Mouse (Mus musculus): ENCODE measurements around the gene Cnksr1. TPM values are rescaled to one million over a fixed set of nuclear protein-coding genes. Genes with fewer than 3 reads are reported as not detected.
A peak's percentile ranks its signal among the peaks of the same experiment; 100 is the strongest.

Cnksr1 gene
- polyA plus RNA-seq, 1 experiment = 0.35 TPM

DNA sequence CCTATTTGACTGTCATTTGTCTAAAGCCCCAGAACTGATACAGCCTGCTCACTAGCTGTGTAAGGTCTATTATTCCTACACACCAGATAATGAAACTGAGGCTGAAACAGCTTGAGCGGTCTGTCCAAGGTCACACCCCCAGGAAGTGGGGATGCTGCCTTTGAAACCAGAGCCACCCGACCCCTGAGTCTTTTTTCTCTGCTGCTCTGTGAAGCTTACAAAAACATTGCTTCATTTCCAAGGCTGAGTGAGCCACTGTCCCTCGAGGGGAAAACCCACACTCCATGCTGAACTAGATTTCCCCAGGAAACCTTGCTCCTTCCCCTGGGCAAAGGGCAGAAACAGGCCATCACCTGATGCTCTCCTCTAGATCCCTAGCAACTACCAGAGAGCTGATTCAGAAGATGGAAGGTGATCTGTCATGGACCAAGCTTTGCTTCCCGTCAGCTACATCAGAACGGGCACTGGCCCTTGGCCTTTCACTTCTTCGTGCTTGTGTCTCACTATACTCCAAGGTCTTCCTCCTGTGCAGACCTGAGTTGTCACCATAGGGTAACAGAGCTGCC lies 31.6 kb downstream of the Cnksr1 start:
- TF ChIP-seq POLR2A (IDR thresholded peaks at IDR 0.05; ENCODE audit: extremely low read depth, insufficient read depth, low read length) (no peak), CTCF (IDR thresholded peaks at IDR 0.05; ENCODE audit: extremely low read depth, insufficient read depth, low read length) (no peak)
- H3K4me3 ChIP-seq (ENCODE audit: insufficient read depth, low read length) = no peak overlapping the region
- H3K4me1 ChIP-seq (ENCODE audit: control insufficient read depth, insufficient read depth, low read length) = no peaks in the 10 kb centered on the region
- no peak overlapping the region for H3K27ac ChIP-seq (ENCODE audit: insufficient read depth, low read length)

DNA sequence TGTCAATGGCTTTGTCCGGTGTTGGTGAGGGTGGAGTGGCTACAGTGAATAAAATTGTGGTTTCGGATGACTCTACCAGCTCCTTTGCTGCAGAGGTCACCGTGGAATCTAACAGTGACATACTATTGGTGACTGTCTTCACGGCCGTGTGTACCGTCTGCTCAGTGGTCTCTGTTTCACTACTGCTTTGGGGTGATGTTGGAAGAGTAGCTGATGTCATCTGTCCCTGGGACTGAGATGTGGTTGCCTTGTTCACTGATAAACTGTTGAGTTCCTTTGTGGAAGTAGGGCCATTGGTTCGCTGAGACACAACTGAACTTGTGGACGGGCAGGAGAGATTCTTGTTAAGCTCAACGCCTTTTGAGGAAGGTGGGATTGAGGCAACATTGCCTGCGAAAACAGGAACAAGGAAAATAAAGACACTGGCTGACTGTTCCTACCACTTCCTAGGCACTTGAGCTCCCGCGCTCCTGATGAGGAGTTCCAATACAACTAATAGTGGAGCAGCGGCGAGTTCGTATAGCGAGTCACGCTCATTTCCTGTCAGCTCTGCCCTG lies 34.8 kb downstream of the Cnksr1 start:
- Histone ChIP-seq H3K27ac (ENCODE audit: insufficient read depth, low read length) (no peak overlapping the region), H3K4me1 (ENCODE audit: control insufficient read depth, insufficient read depth, low read length) (no peaks in the 10 kb centered on the region), H3K4me3 (ENCODE audit: insufficient read depth, low read length) (no peak overlapping the region)
- TF ChIP-seq POLR2A (IDR thresholded peaks at IDR 0.05; ENCODE audit: extremely low read depth, insufficient read depth, low read length) (no peak), CTCF (IDR thresholded peaks at IDR 0.05; ENCODE audit: extremely low read depth, insufficient read depth, low read length) (no peak)

DNA sequence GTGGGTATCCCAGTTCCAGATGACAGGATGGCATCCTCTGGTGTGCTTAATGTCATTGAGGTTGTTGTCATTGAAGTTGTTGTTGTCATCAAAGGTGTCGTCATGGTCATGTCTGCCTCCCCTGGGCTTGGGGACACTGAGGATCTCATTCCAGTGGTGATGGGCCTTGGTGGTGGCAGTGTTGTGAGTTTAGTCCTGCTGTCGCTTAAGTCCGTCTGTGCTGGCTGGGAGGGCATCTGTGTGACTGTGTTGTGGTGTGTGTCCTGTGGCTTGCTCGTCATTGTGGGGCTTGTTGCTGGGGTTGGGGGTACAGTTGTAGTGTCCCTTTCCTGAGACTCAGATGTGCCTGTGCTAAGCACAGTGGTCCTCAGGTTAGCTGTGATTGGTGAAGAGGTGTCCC lies 35.3 kb downstream of the Cnksr1 start, which contains the start of gene Gm7534:
Gm7534 (minus strand) TSS at position 101 of the 400 bp plus-strand sequence.
- no peak for TF ChIP-seq CTCF (IDR thresholded peaks at IDR 0.05; ENCODE audit: extremely low read depth, insufficient read depth, low read length)
- TF ChIP-seq POLR2A (IDR thresholded peaks at IDR 0.05; ENCODE audit: extremely low read depth, insufficient read depth, low read length) = no peak
- Histone ChIP-seq H3K4me3 (ENCODE audit: insufficient read depth, low read length) (no peak within 1 kb of the TSS), H3K27ac (ENCODE audit: insufficient read depth, low read length) (no peak within 1 kb of the TSS), H3K4me1 (ENCODE audit: control insufficient read depth, insufficient read depth, low read length) (no peaks in the 10 kb centered on the region)

DNA sequence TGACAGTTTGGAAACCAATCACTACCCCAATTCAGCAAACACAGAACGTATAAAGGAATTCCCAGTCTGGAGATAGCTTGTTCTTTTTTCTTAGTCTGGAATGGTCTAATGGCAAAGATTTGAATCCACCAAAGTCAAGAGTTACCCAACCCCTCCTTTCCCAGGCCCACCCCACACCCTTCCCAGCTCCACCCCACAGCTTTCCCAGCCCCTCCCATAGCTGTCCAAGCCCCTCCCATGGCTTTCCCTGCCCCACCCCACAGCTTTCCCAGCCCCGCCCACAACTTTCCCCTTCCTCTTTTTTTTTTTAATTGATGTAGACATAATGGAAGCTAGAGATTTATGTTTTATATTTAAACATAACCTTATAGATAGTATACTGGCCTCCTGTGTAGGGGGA lies 38.8 kb downstream of the Cnksr1 start:
- no peak overlapping the region for H3K27ac ChIP-seq (ENCODE audit: insufficient read depth, low read length)
- no peak overlapping the region for H3K4me3 ChIP-seq (ENCODE audit: insufficient read depth, low read length)
- no peak for TF ChIP-seq CTCF (IDR thresholded peaks at IDR 0.05; ENCODE audit: extremely low read depth, insufficient read depth, low read length)
- H3K4me1 ChIP-seq (ENCODE audit: control insufficient read depth, insufficient read depth, low read length) = no peaks in the 10 kb centered on the region

DNA sequence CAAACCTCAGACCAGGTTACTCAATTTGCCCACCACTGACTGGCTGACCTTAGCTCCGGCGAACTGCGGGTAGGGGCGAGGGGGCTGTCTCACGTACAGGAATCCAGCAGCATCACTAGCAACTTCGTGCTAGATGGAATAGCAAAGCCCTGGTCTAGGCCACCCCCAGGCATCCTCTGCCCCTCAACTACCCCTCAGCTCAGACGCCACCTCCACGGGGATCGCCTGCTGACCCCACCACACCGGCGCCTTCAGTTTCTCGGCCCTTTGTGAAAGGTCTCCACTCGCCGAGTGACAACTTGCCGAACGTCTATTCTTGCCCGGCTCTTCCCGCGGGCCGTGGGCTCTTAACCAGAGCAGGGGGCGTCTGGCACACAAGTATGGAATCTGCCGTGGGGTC lies 51.9 kb downstream of the Cnksr1 start:
- Histone ChIP-seq H3K4me3 (ENCODE audit: insufficient read depth, low read length) (peak overlapping the region; percentile 76), H3K27ac (ENCODE audit: insufficient read depth, low read length) (no peak overlapping the region), H3K4me1 (ENCODE audit: control insufficient read depth, insufficient read depth, low read length) (peaks cover 2% of the 10 kb centered on the region; the same call in 1 of the 2 replicates)
- TF ChIP-seq CTCF (IDR thresholded peaks at IDR 0.05; ENCODE audit: extremely low read depth, insufficient read depth, low read length) (no peak), POLR2A (IDR thresholded peaks at IDR 0.05; ENCODE audit: extremely low read depth, insufficient read depth, low read length) (no peak)

DNA sequence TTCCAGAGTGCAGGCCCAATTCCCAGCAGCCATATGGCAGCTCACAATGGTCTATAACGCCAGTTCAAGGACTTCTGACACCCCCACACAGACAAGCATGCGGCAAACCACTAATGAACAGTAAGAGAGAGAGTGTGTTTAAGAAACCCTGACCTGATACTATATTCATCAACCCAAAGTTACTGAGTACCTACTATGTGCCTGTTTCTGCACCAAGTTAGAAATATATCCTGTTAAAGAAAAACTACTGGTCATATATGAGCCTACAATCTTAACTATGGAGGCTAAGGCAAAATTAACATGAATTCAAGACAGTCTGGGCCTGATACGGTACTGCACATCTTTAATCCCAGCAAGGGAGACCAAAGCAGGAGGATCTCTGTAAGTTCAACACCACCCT lies 52.6 kb downstream of the Cnksr1 start:
- H3K4me1 ChIP-seq (ENCODE audit: control insufficient read depth, insufficient read depth, low read length) = peaks cover 2% of the 10 kb centered on the region; the same call in 1 of the 2 replicates
- no peak overlapping the region for H3K27ac ChIP-seq (ENCODE audit: insufficient read depth, low read length)
- no peak for TF ChIP-seq POLR2A (IDR thresholded peaks at IDR 0.05; ENCODE audit: extremely low read depth, insufficient read depth, low read length)
- no peak for TF ChIP-seq CTCF (IDR thresholded peaks at IDR 0.05; ENCODE audit: extremely low read depth, insufficient read depth, low read length)
- no peak overlapping the region; the same call in 1 of the 2 replicates for H3K4me3 ChIP-seq (ENCODE audit: insufficient read depth, low read length)

DNA sequence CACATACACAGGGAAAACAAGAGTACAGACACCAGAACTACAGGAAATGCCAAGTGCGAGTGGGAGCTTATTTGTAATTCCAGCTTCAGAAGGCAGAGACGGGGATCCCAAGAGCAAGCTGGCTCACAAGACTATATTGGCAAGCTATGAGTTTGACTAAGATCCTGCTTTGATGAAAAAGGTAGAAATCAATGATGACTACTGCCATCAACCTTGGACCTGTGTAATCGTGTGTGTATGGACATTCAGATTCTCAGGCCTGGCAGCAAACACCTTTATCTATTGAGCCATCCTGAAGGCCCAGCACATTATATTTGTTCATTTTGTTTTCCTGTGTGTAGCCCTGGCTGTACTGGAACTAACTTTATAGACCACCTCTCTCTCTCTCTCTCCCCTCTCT lies 54.5 kb downstream of the Cnksr1 start:
- no peak for TF ChIP-seq CTCF (IDR thresholded peaks at IDR 0.05; ENCODE audit: extremely low read depth, insufficient read depth, low read length)
- no peak for TF ChIP-seq POLR2A (IDR thresholded peaks at IDR 0.05; ENCODE audit: extremely low read depth, insufficient read depth, low read length)
- Histone ChIP-seq H3K27ac (ENCODE audit: insufficient read depth, low read length) (no peak overlapping the region), H3K4me3 (ENCODE audit: insufficient read depth, low read length) (no peak overlapping the region), H3K4me1 (ENCODE audit: control insufficient read depth, insufficient read depth, low read length) (peaks cover 2% of the 10 kb centered on the region; the same call in 1 of the 2 replicates)

DNA sequence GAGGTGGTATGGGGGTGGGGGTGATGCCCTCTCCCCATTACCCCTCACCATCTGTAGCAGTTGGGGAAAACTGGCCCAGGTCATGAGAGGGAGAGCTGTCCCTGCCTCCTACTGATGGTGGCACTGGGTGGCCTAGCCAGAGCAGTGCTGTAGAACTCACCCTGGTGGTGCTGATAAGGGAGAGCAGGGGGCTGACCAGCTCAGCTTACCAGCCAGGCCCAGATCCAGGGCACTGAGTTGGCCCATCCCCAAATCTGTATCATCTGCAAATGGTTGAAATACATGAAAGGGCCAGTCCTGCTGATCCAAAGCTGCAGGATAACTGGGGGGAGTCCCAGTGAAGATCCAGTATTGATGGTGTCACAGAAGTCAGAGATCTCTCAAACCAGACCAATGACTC lies 56.4 kb downstream of the Cnksr1 start:
- TF ChIP-seq CTCF (IDR thresholded peaks at IDR 0.05; ENCODE audit: extremely low read depth, insufficient read depth, low read length) (no peak), POLR2A (IDR thresholded peaks at IDR 0.05; ENCODE audit: extremely low read depth, insufficient read depth, low read length) (no peak)
- Histone ChIP-seq H3K4me1 (ENCODE audit: control insufficient read depth, insufficient read depth, low read length) (peaks cover 2% of the 10 kb centered on the region; the same call in 1 of the 2 replicates), H3K27ac (ENCODE audit: insufficient read depth, low read length) (no peak overlapping the region), H3K4me3 (ENCODE audit: insufficient read depth, low read length) (no peak overlapping the region)

DNA sequence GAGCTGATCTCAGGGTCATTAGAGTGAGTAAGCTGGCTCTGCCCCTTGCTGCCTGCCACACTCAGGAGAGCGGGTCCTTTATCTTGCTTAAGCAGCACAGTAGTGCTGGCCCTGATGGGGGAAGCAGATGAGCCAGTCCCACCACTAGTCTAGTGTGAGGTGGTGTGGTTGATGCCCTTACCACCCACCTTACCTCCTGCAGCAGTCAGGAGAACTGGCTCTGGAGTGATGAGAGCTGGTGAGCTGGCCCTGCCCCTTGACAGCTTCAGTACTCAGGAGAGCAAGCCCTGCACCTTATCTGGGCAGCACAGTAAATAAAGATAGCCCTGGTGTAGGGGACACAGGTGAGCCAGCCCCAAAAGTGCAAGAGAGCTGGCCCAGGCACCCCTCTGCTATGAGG lies 57.1 kb downstream of the Cnksr1 start:
- Histone ChIP-seq H3K4me3 (ENCODE audit: insufficient read depth, low read length) (no peak overlapping the region), H3K27ac (ENCODE audit: insufficient read depth, low read length) (no peak overlapping the region), H3K4me1 (ENCODE audit: control insufficient read depth, insufficient read depth, low read length) (peaks cover 2% of the 10 kb centered on the region; the same call in 1 of the 2 replicates)
- TF ChIP-seq CTCF (IDR thresholded peaks at IDR 0.05; ENCODE audit: extremely low read depth, insufficient read depth, low read length) (no peak), POLR2A (IDR thresholded peaks at IDR 0.05; ENCODE audit: extremely low read depth, insufficient read depth, low read length) (no peak)

Other genes starting within 250 kb of the Cnksr1 start
- 66.2 and 68.2 TPM in 2 replicates for gene Dhdds, start 237.5 kb downstream of the Cnksr1 start, polyA plus RNA-seq (2012; rRNA removed)
- gene Lin28a, start 219.6 kb downstream of the Cnksr1 start, polyA plus RNA-seq (2012; rRNA removed) = not detected in 2 replicates
- gene Zfp683, start 184.6 kb downstream of the Cnksr1 start, polyA plus RNA-seq (2012; rRNA removed) = not detected in 2 replicates
- gene Crybg2, start 177.6 kb downstream of the Cnksr1 start, polyA plus RNA-seq (2012; rRNA removed) = 4.5 and 5.1 TPM in 2 replicates
- 4.2 and 5.5 TPM in 2 replicates for gene Cd52, start 143.3 kb downstream of the Cnksr1 start, polyA plus RNA-seq (2012; rRNA removed)
- gene Ubxn11, start 135.8 kb downstream of the Cnksr1 start, polyA plus RNA-seq (2012; rRNA removed) = 45.4 and 51.3 TPM in 2 replicates
- 487 and 489 TPM in 2 replicates for gene Sh3bgrl3, start 109.6 kb downstream of the Cnksr1 start, polyA plus RNA-seq (2012; rRNA removed)
- 16.0 and 22.2 TPM in 2 replicates for gene Cep85, start 51.3 kb downstream of the Cnksr1 start, polyA plus RNA-seq (2012; rRNA removed)
- gene Gm7534, start 35.4 kb downstream of the Cnksr1 start, polyA plus RNA-seq (2012; rRNA removed) = not detected in 2 replicates
- 0.08 TPM in 1 of 2 replicates, not detected in the other for gene Catsper4, start 11.0 kb downstream of the Cnksr1 start, polyA plus RNA-seq (2012; rRNA removed)
- not detected in 2 replicates for gene E130218I03Rik, start 5.3 kb upstream of the Cnksr1 start, polyA plus RNA-seq (2012; rRNA removed)
- gene Zfp593, start 7.2 kb upstream of the Cnksr1 start, polyA plus RNA-seq (2012; rRNA removed) = 12.0 and 13.5 TPM in 2 replicates
- not detected in 2 replicates for gene Gm30191, start 8.5 kb upstream of the Cnksr1 start, polyA plus RNA-seq (2012; rRNA removed)
- gene Grrp1, start 15.7 kb upstream of the Cnksr1 start, polyA plus RNA-seq (2012; rRNA removed) = 7.7 and 8.5 TPM in 2 replicates
- 8.9 and 9.1 TPM in 2 replicates for gene Pdik1l, start 49.5 kb upstream of the Cnksr1 start, polyA plus RNA-seq (2012; rRNA removed)
- gene Trim63, start 76.7 kb upstream of the Cnksr1 start, polyA plus RNA-seq (2012; rRNA removed) = 0.17 and 0.19 TPM in 2 replicates
- 0.02 and 0.06 TPM in 2 replicates for gene Slc30a2, start 104.8 kb upstream of the Cnksr1 start, polyA plus RNA-seq (2012; rRNA removed)
- 49.2 and 52.7 TPM in 2 replicates for gene Extl1, start 145.5 kb upstream of the Cnksr1 start, polyA plus RNA-seq (2012; rRNA removed)
- gene Pafah2, start 157.9 kb upstream of the Cnksr1 start, polyA plus RNA-seq (2012; rRNA removed) = 8.9 and 9.3 TPM in 2 replicates
- gene Stmn1, start 229.9 kb upstream of the Cnksr1 start, polyA plus RNA-seq (2012; rRNA removed) = 901 and 956 TPM in 2 replicates

Data from cortical plate, adult 2 months (tissue).